Mouse (Mus musculus): ENCODE results near the gene Platr17.
"Not testable (repeated sequence)": the region's sequence is repeated elsewhere in the genome, so short reads cannot be mapped to it uniquely, and the experiment has no call there.

GRCm38 (mm10) chr17:33903911-33904651 lies 854 bp upstream of the Platr17 start:
- TF ChIP-seq TAL1 (conservative IDR thresholded peaks at IDR 0.05; ENCODE audit: low read depth, low read length); CTCF (IDR thresholded peaks at IDR 0.05; ENCODE audit: low read depth, low read length); GATA1 (IDR thresholded peaks at IDR 0.05; ENCODE audit: borderline replicate concordance, low read length); GATA2 (IDR thresholded peaks at IDR 0.05; ENCODE audit: borderline replicate concordance, low read depth, low read length): not testable (repeated sequence)
